Mouse (Mus musculus) liver, adult 2 months (tissue): ENCODE results near the gene Slc19a2.

ENCODE experiments used
- CTCF ChIP-seq: fragments of 200-500 bp; IDR thresholded peaks from 2 replicates; pipeline ENCODE4 v1.5.1; 2011; ENCODE audit warnings: low read depth, low read length, control low read depth
- POLR2A ChIP-seq: fragments of 200-500 bp; IDR thresholded peaks from 2 replicates; pipeline ENCODE4 v1.6.1; 2011; ENCODE audit warnings: low read length, control low read depth; ENCODE audit not compliant: insufficient read depth; ENCODE audit errors: extremely low read depth

DNA sequence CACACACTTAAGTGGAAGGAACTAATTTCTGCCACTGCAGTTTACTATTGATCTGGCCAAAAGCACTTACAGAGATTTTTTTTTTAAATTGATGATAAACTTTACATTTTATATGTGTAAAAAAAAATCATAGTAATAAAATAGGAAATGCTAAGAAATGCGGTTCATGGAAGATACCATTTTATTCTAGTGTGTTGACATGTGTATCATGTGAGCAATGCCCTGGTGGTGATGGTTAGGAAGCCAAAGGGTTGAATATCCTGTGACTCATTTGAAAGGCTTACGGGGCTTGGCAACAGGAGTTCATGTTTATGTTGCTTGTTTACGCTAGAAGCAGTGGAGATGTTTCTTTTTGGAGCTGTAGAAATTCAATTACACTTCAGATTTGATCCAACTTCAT, 27.7 kb downstream of the Slc19a2 start:
- TF ChIP-seq POLR2A: no peak
- no peak for TF ChIP-seq CTCF
